Mouse (Mus musculus): ENCODE results near the gene Synpo2.
A peak's percentile ranks its signal among the peaks of the same experiment; 100 is the strongest.

DNA sequence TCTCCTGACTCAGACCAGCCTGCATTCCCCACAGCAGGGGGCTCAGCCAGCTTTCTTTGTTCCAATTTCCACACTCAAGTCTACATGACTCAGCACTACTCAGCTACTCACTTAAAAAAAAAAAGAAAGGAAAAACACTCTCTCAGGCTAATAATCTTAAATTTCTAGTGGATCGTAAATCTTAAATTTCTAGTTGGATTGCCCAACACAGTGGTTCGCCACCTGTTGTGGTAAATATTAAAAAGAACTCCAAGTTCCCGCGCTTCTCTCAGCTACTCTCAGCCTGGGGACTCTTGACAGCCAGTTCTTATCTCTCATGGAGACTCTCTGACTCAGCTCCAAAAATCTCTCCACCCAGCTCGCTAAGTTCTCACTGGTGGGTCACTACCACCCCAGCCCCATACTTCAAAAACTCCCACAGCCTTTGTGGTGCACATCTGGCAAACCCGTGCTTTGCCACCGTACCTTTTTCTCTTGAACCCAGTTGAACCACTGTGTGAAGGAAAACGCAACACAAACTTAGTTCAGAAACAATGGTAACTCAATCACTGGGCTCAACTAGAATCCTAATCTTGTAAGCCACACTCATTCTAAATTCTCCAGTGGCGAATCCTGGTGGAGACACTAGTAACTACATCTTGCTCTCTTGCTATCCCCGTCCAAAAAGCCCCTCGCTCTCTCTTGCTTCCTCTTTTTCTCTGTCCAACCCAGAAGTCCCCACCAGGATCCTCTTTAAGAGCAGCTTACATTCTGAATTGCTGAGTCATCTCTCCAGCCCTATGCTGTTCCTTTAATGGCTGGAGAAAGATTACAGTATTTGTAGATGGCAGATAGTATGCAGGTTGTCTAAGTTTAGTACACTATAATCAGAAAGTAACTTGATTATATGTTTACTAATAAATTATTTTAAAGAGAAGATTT lies 20.5 kb upstream of the Synpo2 start:
- no peak for TF ChIP-seq EP300 (IDR thresholded peaks at IDR 0.05; ENCODE audit: low read depth)
- 0 out of 2 replicates have a peak, but pooled peaks have one; percentile 10 for TF ChIP-seq CTCF (IDR thresholded peaks at IDR 0.05; ENCODE audit: low read depth)

Data from heart, postnatal 0 days (tissue).